16 mouse cellular contexts compared by ENCODE assay signal in genomic region chr11:97069333-97069732, GRCm38 (mm10). TPM values are rescaled to one million over a fixed set of nuclear protein-coding genes. Genes with fewer than 3 reads are reported as not detected.
"Had no signal": no experiment of that assay in that cellular context is flagged by ENCODE, and none has a peak within 500 bp of the region (broad histone marks: within the 10 kb centered on the region; RNA-seq: fewer than 3 reads in every experiment).

No protein-coding gene starts in this region.

- H3K4me2 ChIP-seq: liver, embryonic 11.5 days; liver, embryonic 15.5 days; midbrain, embryonic 13.5 days; neural tube, embryonic 13.5 days; stomach, embryonic 15.5 days had no signal

- H3K27me3 ChIP-seq: liver, embryonic 15.5 days; midbrain, embryonic 13.5 days; neural tube, embryonic 13.5 days; stomach, embryonic 15.5 days had no signal

- ATAC-seq: lung, postnatal 0 days; midbrain, embryonic 13.5 days had no signal

- H3K9ac ChIP-seq: liver, embryonic 15.5 days; midbrain, embryonic 13.5 days; neural tube, embryonic 13.5 days; stomach, embryonic 15.5 days had no signal

- H3K4me1 ChIP-seq: liver, embryonic 15.5 days; midbrain, embryonic 13.5 days; neural tube, embryonic 13.5 days; stomach, embryonic 15.5 days had no signal

- H3K4me3 ChIP-seq: limb, embryonic 10.5 days; liver, embryonic 15.5 days; midbrain, embryonic 13.5 days; neural tube, embryonic 13.5 days; stomach, embryonic 15.5 days had no signal

- H3K27ac ChIP-seq: limb, embryonic 10.5 days; liver, embryonic 15.5 days; midbrain, embryonic 13.5 days; neural tube, embryonic 13.5 days; stomach, embryonic 15.5 days had no signal

- H3K36me3 ChIP-seq: stomach, embryonic 15.5 days had no signal

- DNase-seq: kidney, postnatal 25 days; lung, adult 2 months; lung, postnatal 36 days; right cerebral cortex, postnatal 14 days; thymus, adult 2 months; thymus, postnatal 36 days had no signal

- H3K9me3 ChIP-seq: limb, embryonic 10.5 days; liver, embryonic 15.5 days; midbrain, embryonic 13.5 days; neural tube, embryonic 13.5 days; stomach, embryonic 15.5 days had no signal

RNA-seq across cellular contexts. Expression of gene Lrrc46, which starts 28.1 kb away (rescaled TPM):
- total RNA-seq: monocyte, adult 5-6 weeks had no signal
- polyA plus RNA-seq: spleen, adult 2 months had no signal

RNA-seq across cellular contexts. Expression of gene Tbx21, which starts 45.8 kb away (rescaled TPM):
- total RNA-seq: megakaryocyte progenitor cell, adult 5-6 weeks had no signal
- polyA plus RNA-seq: liver, embryonic 11.5 days; stomach, embryonic 15.5 days had no signal
